Mouse (Mus musculus): ENCODE measurements around the gene Glrx3.

DNA sequence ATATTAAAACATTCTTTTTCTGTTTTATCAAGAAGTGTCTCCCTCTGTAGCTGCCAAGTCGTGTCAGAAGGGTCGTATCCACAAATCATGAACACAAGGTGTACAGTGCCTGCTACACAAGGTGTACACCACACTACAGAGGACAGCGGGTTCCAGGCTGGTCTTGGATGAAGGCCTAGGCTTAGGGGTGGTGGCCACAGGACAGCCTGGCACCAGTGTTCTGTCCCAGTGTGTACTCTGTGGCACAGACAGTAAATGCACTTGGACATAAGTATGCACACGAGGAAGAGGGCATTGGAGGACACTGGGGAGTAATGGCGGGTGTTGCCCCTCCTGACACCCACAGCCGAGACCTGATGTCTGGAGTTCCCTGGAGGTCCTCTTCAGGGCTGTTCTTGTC lies 34.7 kb downstream of the Glrx3 start:
- TF ChIP-seq POLR2A (IDR thresholded peaks at IDR 0.05; ENCODE audit: low read depth, low read length) (no peak), SIN3A (IDR thresholded peaks at IDR 0.05; ENCODE audit: low read length) (no peak), EP300 (IDR thresholded peaks at IDR 0.05; ENCODE audit: low read length) (no peak), CTCF (conservative IDR thresholded peaks at IDR 0.05 in 1 of 2, IDR thresholded peaks at IDR 0.05 in 1 of 2; ENCODE audit: low read depth in 2 of 2, low read length in 2 of 2) (no peak), USF1 (IDR thresholded peaks at IDR 0.05; ENCODE audit: low read depth, low read length) (no peak)

All from CH12.LX (cell line).